Mouse (Mus musculus) cerebellum, adult 2 months (tissue): ENCODE measurements around the gene Plcb1. TPM values are rescaled to one million over a fixed set of nuclear protein-coding genes. Genes with fewer than 3 reads are reported as not detected.

ENCODE experiments used
- DNase-seq, 2 experiments: peaks; one replicate each; pipeline ENCODE4 v3.0.0; 2021
- H3K27ac ChIP-seq: fragments of 200-500 bp; 2 replicates; pipeline ENCODE4 v1.5.1; 2012; ENCODE audit warnings: low read length, control low read depth, inconsistent platforms; ENCODE audit not compliant: insufficient read depth
- H3K27me3 ChIP-seq: fragments of 200-500 bp; 2 replicates; pipeline ENCODE4 v1.6.1; 2012; ENCODE audit warnings: inconsistent platforms, mild to moderate bottlenecking, low read length, moderate library complexity; ENCODE audit not compliant: control insufficient read depth, insufficient read depth
- H3K4me1 ChIP-seq: fragments of 200-500 bp; 2 replicates; pipeline ENCODE4 v1.6.1; 2011; ENCODE audit warnings: low read length; ENCODE audit not compliant: control insufficient read depth, insufficient read depth
- H3K4me3 ChIP-seq: fragments of 200-500 bp; replicated peaks from 2 replicates; pipeline ENCODE3; 2011; ENCODE audit warnings: mild to moderate bottlenecking, low read depth, low read length, control low read depth; ENCODE audit not compliant: insufficient read depth
- CTCF ChIP-seq: fragments of 200-500 bp; IDR thresholded peaks from 2 replicates; pipeline ENCODE4 v1.5.1; 2011; ENCODE audit warnings: low read depth, mild to moderate bottlenecking, control low read depth, low read length, moderate library complexity, borderline replicate concordance; ENCODE audit not compliant: insufficient read depth
- POLR2A ChIP-seq: fragments of 200-500 bp; IDR thresholded peaks from 2 replicates; pipeline ENCODE4 v1.6.1; 2011; ENCODE audit warnings: low read length, control low read depth, borderline replicate concordance; ENCODE audit not compliant: insufficient read depth
- WGBS: fragments of 180-500 bp; shearing (Covaris S2); methylation state at CpG from one replicate; pipeline ENCODE4 v1.1.7; 2018; 5-methylcytosine and 5-hydroxymethylcytosine counted together
- polyA plus RNA-seq: library from polyadenylated mRNA; depleted of rRNA; stranded (reverse); fragments of >200 nt; gene quantifications from 2 replicates; pipeline ENCODE4 v1.2.3, GENCODE M21; 2012

Gene Plcb1
- polyA plus RNA-seq, 1 experiment = 18.5 TPM

- TF ChIP-seq POLR2A = no peak
- no peak for TF ChIP-seq CTCF
- H3K4me1 ChIP-seq = no peaks in the 10 kb centered on the region
- no peak for DNase-seq
- no peaks in the 10 kb centered on the region for H3K27me3 ChIP-seq
- no peak overlapping the region for H3K4me3 ChIP-seq
- no peak overlapping the region for H3K27ac ChIP-seq
- WGBS = 99% methylated on average over 4 of the region's 4 CpGs
These were observed 320.8 kb downstream of the Plcb1 start for GRCm38 (mm10) chr2:135106649-135107048.

GRCm38 (mm10) chr2:135108607-135109006 is 322.7 kb downstream of the Plcb1 start:
- TF ChIP-seq POLR2A (no peak), CTCF (no peak)
- no peaks in the 10 kb centered on the region for H3K27me3 ChIP-seq
- no peak overlapping the region for H3K27ac ChIP-seq
- 53% methylated on average over 2 of the region's 2 CpGs for WGBS
- no peak for DNase-seq
- no peak overlapping the region for H3K4me3 ChIP-seq
- H3K4me1 ChIP-seq = no peaks in the 10 kb centered on the region

- WGBS = 96% methylated on average over 3 of the region's 3 CpGs
- Histone ChIP-seq H3K4me1 (no peaks in the 10 kb centered on the region), H3K4me3 (no peak overlapping the region), H3K27me3 (no peaks in the 10 kb centered on the region), H3K27ac (no peak overlapping the region)
- TF ChIP-seq CTCF = no peak
- no peak for TF ChIP-seq POLR2A
- no peak for DNase-seq
These were observed 328.7 kb downstream of the Plcb1 start for GRCm38 (mm10) chr2:135114501-135115128.

- DNase-seq = no peak
- H3K27ac ChIP-seq = no peak overlapping the region
- no peak overlapping the region for H3K4me3 ChIP-seq
- WGBS = 75% methylated on average over 4 of the region's 4 CpGs
- no peaks in the 10 kb centered on the region for H3K27me3 ChIP-seq
- no peaks in the 10 kb centered on the region for H3K4me1 ChIP-seq
- no peak for TF ChIP-seq POLR2A
- no peak for TF ChIP-seq CTCF
These were observed 337.2 kb downstream of the Plcb1 start for GRCm38 (mm10) chr2:135123057-135123456.

- no peaks in the 10 kb centered on the region for H3K4me1 ChIP-seq
- 84% methylated on average over 4 of the region's 4 CpGs for WGBS
- TF ChIP-seq CTCF (no peak), POLR2A (no peak)
- H3K27ac ChIP-seq = no peak overlapping the region
- DNase-seq = no peak
- H3K27me3 ChIP-seq = no peaks in the 10 kb centered on the region
- H3K4me3 ChIP-seq = no peak overlapping the region
These were observed 338.0 kb downstream of the Plcb1 start for GRCm38 (mm10) chr2:135123695-135124343.

GRCm38 (mm10) chr2:135140576-135140975 is 354.7 kb downstream of the Plcb1 start:
- Histone ChIP-seq H3K4me3 (no peak overlapping the region), H3K4me1 (no peaks in the 10 kb centered on the region), H3K27me3 (no peaks in the 10 kb centered on the region), H3K27ac (no peak overlapping the region)
- TF ChIP-seq CTCF = no peak
- no peak for TF ChIP-seq POLR2A
- no peak for DNase-seq
- 38% methylated on average over 8 of the region's 8 CpGs for WGBS

- Histone ChIP-seq H3K27me3 (no peaks in the 10 kb centered on the region), H3K27ac (no peak overlapping the region), H3K4me1 (no peaks in the 10 kb centered on the region), H3K4me3 (no peak overlapping the region)
- 96% methylated on average over 7 of the region's 7 CpGs for WGBS
- TF ChIP-seq CTCF (no peak), POLR2A (no peak)
- no peak for DNase-seq
These were observed 366.4 kb downstream of the Plcb1 start for GRCm38 (mm10) chr2:135152289-135152688.

- Histone ChIP-seq H3K4me1 (no peaks in the 10 kb centered on the region), H3K27me3 (no peaks in the 10 kb centered on the region), H3K4me3 (no peak overlapping the region), H3K27ac (no peak overlapping the region)
- WGBS = 91% methylated on average over 4 of the region's 4 CpGs
- TF ChIP-seq CTCF (no peak), POLR2A (no peak)
- no peak for DNase-seq
These were observed 367.4 kb downstream of the Plcb1 start for GRCm38 (mm10) chr2:135153248-135153647.
